Mouse (Mus musculus) heart, postnatal 0 days (tissue): ENCODE measurements around the gene Lmna. TPM values are rescaled to one million over a fixed set of nuclear protein-coding genes. Genes with fewer than 3 reads are reported as not detected.
A peak's percentile ranks its signal among the peaks of the same experiment; 100 is the strongest.

Experiments used
- ATAC-seq: fragments of 200-750 bp; cut with Nextera tagmentation; 2 replicates; pipeline ENCODE4 v1.8.0; 2017; ENCODE audit warnings: low read depth, moderate number of reproducible peaks, moderate library complexity; ENCODE audit not compliant: insufficient read depth
- DNase-seq: peaks from one replicate; pipeline ENCODE4 v3.0.0-alpha.2; 2016; ENCODE audit warnings: low spot score
- H3K27ac ChIP-seq: fragments of 300-500 bp; sonication (generic); 2 replicates; pipeline ENCODE4 v1.5.1; 2014; ENCODE audit warnings: low read depth, mild to moderate bottlenecking
- H3K27me3 ChIP-seq: fragments of 300-500 bp; sonication (generic); 2 replicates; pipeline ENCODE4 v1.6.1; 2014; ENCODE audit warnings: low read length, mixed read lengths; ENCODE audit not compliant: control insufficient read depth, insufficient read depth
- H3K36me3 ChIP-seq: fragments of 300-500 bp; sonication (generic); replicated peaks from 2 replicates; pipeline ENCODE4 v1.6.1; 2014; ENCODE audit warnings: low read length, mixed read lengths; ENCODE audit not compliant: control insufficient read depth, insufficient read depth
- H3K4me1 ChIP-seq: fragments of 300-500 bp; sonication (generic); 2 replicates; pipeline ENCODE4 v1.6.1; 2014; ENCODE audit warnings: antibody characterized with exemption; ENCODE audit not compliant: control insufficient read depth, insufficient read depth
- H3K4me2 ChIP-seq: fragments of 300-500 bp; sonication (generic); 2 replicates; pipeline ENCODE4 v1.6.1; 2014; ENCODE audit warnings: low read depth, mild to moderate bottlenecking, low read length, moderate library complexity
- H3K4me3 ChIP-seq: fragments of 300-500 bp; sonication (generic); 2 replicates; pipeline ENCODE4 v1.5.1; 2014; ENCODE audit warnings: low read depth, low read length
- H3K9ac ChIP-seq: fragments of 300-500 bp; sonication (generic); replicated peaks from 2 replicates; pipeline ENCODE4 v1.6.1; 2014; ENCODE audit warnings: low read depth, low read length, mixed read lengths
- H3K9me3 ChIP-seq: fragments of 300-500 bp; sonication (generic); replicated peaks from 2 replicates; pipeline ENCODE4 v1.6.1; 2016; ENCODE audit warnings: low read length; ENCODE audit not compliant: control insufficient read depth
- CTCF ChIP-seq: IDR thresholded peaks from 2 replicates; pipeline ENCODE4 v1.5.1; 2016; ENCODE audit warnings: antibody characterized with exemption, control low read depth, low read depth
- EP300 ChIP-seq: IDR thresholded peaks from 2 replicates; pipeline ENCODE4 v1.6.1; 2016; ENCODE audit warnings: antibody characterized with exemption, low read depth
- WGBS: fragments of 180-500 bp; shearing (Covaris S2); extraction: QIAGEN DNeasy Blood & Tissue Kit; methylation state at CpG from one replicate; pipeline ENCODE4 v1.1.7; 2014; 5-methylcytosine and 5-hydroxymethylcytosine counted together
- polyA plus RNA-seq: library from polyadenylated mRNA; unstranded; fragments of >200 nt; fragmentation: Nextera tagmentation; extraction: Ambion mirVana; gene quantifications from 2 replicates; pipeline ENCODE4 v1.2.1, GENCODE M21; 2015
- total RNA-seq: library from RNA; depleted of rRNA; stranded (reverse); fragments of >200 nt; gene quantifications from 2 replicates; pipeline ENCODE4 v1.2.3, GENCODE M21; 2014; ENCODE audit warnings: low replicate concordance

Gene Lmna
- total and polyA plus RNA-seq, 2 experiments from 2014 or later = 122 to 156 TPM

DNA sequence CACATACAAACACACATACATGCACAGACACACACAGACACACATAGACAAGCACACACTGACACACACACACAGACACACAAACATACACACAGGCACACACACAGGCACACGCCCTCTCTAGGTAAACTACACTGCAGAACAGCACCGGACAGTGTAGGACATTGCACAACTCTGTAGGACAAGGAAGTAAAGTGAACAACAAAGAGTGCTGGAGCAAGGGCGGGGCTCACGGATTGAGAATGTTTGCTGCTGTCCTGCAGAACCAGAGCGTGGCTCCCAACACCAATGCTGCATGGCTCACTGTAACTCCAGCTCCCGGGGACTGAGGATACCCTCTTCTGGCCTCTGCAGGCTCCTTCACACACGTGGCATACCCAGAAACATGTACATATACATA is 66.9 kb downstream of the Lmna start:
- DNase-seq (no peak), ATAC-seq (no peak)
- WGBS = 53% methylated on average over 7 of the region's 7 CpGs

DNA sequence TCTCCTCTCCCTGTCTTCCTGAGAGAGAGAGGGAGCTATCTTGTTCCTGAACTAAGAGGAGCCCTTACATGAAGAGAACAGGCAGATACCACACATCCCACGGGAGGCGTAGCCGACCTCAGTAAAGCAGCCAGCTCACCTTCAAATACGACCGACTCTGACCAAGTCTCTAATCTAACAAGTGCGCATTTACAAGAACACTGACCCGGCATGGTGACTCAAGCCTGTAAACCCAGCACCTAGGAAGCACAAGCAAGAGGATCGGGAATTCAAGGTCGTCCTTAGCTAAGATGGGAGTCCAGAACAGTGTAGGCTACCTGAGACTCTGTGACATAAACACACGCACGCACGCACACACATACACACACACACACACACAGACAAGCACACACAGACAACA is 67.3 kb downstream of the Lmna start:
- no peak overlapping the region for H3K9ac ChIP-seq
- H3K4me1 ChIP-seq = peaks cover 10% of the 10 kb centered on the region
- DNase-seq (no peak), ATAC-seq (no peak)
- H3K27me3 ChIP-seq = no peaks in the 10 kb centered on the region
- 65% methylated on average over 12 of the region's 12 CpGs for WGBS
- no peaks in the 10 kb centered on the region for H3K36me3 ChIP-seq
- TF ChIP-seq EP300 (no peak), CTCF (no peak)
- no peak overlapping the region for H3K4me3 ChIP-seq
- no peak overlapping the region for H3K4me2 ChIP-seq
- H3K9me3 ChIP-seq = no peaks in the 10 kb centered on the region
- H3K27ac ChIP-seq = no peak overlapping the region

More for the DNA sequence above, 66.9 kb downstream of the Lmna start:
- Histone ChIP-seq H3K36me3 (no peaks in the 10 kb centered on the region), H3K4me1 (peaks cover 10% of the 10 kb centered on the region), H3K4me2 (no peak overlapping the region), H3K27me3 (no peaks in the 10 kb centered on the region), H3K4me3 (no peak overlapping the region), H3K9ac (no peak overlapping the region), H3K27ac (no peak overlapping the region), H3K9me3 (no peaks in the 10 kb centered on the region)
- TF ChIP-seq EP300 = no peak

DNA sequence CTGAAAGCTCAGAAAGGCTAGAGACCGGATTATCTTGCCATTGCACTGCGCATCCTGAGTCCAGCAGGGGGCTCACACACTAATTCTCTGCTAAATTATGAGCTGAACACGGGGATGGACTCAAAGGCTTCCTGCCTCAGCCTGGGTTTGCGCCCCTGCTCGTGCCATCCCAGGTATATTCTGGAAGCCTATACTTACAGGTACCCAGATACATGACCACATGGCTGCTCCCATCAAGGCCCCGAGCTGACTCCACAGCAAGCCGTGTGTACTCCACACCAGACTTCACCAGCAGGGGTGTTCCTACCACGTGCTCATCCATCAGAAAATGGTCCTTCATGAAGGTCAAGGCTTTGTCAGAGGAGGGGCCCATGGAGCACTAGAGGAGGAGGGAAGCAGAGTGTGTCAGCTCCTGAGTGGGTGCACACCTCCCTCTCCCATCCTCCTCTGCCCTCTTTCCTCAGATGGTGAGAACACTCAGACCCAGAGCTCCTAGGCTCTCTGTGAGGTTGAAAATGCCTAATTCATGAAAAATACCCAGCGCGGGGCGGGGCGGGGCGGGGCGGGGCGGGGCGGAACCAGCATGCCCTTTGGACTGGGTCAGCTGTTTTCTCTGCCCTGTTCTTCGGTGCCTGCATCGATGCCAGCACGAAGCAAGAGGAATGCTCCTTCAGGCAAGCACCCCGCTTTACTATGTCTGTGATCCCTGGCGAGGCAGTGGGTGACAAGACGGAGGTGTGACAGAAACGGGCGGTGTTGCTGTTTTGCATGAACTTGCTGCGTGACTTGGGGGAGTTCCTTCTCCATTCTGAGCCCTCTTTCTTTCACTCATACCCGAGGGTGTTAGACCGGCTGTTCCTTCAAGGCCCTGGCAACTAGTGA is 69.0 kb downstream of the Lmna start:
- H3K27ac ChIP-seq = no peak overlapping the region
- DNase-seq (peak; percentile 39), ATAC-seq (no peak)
- peak overlapping the region; percentile 38 for H3K4me2 ChIP-seq
- peak overlapping the region; percentile 21; the same call in 1 of the 2 replicates for H3K4me3 ChIP-seq
- H3K27me3 ChIP-seq = no peaks in the 10 kb centered on the region
- H3K9me3 ChIP-seq = no peaks in the 10 kb centered on the region
- no peaks in the 10 kb centered on the region for H3K36me3 ChIP-seq
- WGBS = 16% methylated on average over 27 of the region's 27 CpGs
- H3K9ac ChIP-seq = no peak overlapping the region
- TF ChIP-seq EP300 (no peak), CTCF (peak; percentile 60)
- H3K4me1 ChIP-seq = peaks cover 4% of the 10 kb centered on the region

DNA sequence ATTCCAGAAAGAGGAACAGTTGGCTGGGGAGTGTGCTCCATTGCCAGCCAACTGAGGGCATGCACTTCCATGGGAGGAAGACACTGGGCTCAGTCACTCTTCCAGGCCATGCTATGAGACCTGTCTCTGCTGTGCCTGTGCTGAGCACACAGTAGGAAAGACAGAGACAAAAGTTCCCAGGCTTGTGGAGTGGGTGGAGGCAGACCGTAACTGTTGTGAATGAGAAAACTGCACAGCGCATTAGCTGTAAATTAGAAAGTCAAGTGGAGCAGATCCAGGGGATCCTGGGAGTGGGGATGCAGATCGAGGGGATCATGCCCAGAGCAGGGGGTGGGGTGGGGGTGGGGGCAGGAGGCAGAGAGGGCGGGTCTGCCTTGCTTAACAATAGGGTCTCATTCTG is 70.2 kb downstream of the Lmna start:
- Histone ChIP-seq H3K9ac (no peak overlapping the region), H3K4me3 (no peak overlapping the region), H3K4me2 (no peak overlapping the region), H3K27ac (no peak overlapping the region), H3K9me3 (no peaks in the 10 kb centered on the region), H3K27me3 (no peaks in the 10 kb centered on the region), H3K4me1 (peaks cover 4% of the 10 kb centered on the region), H3K36me3 (no peaks in the 10 kb centered on the region)
- 74% methylated on average over 4 of the region's 4 CpGs for WGBS
- ATAC-seq (no peak), DNase-seq (no peak)
- TF ChIP-seq EP300 (no peak), CTCF (no peak)

DNA sequence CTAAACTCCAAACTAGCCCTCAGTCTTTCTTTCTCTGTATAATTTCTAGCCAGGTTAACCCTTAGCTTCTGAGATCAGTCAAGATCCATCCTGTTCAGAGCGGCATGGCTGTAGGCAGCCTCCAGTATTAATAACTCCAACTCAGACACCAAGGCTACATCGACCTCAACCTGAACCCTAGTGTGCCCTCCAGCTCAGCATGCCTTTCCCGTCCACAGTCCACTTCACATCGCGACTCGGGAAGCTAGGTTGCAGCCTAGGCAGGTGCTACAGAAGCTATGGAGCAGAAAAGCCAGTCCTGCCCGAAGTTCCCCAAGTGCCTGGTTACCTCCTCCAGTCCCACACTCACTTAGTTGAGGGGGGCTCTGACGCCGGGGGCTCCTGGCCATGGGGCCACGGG is 72.3 kb downstream of the Lmna start:
- Histone ChIP-seq H3K36me3 (no peaks in the 10 kb centered on the region), H3K27ac (no peak overlapping the region), H3K9ac (no peak overlapping the region), H3K4me2 (peak overlapping the region; percentile 60), H3K27me3 (no peaks in the 10 kb centered on the region), H3K4me1 (peaks cover 4% of the 10 kb centered on the region), H3K9me3 (no peaks in the 10 kb centered on the region), H3K4me3 (peak overlapping the region; percentile 32; the same call in 1 of the 2 replicates)
- WGBS = 53% methylated on average over 10 of the region's 10 CpGs
- TF ChIP-seq CTCF (no peak), EP300 (no peak)
- DNase-seq (no peak), ATAC-seq (no peak)
